Mouse (Mus musculus) limb, embryonic 15.5 days (tissue): ENCODE data around the gene Olfr850. TPM values are rescaled to one million over a fixed set of nuclear protein-coding genes. Genes with fewer than 3 reads are reported as not detected.

Experiments
- ATAC-seq: fragments of 200-750 bp; cut with Nextera tagmentation; 2 replicates; pipeline ENCODE4 v1.8.0; 2017; ENCODE audit warnings: low read depth, moderate TSS enrichment; ENCODE audit not compliant: insufficient number of reproducible peaks, low FRiP score, low TSS enrichment
- H3K27ac ChIP-seq: fragments of 300-500 bp; sonication (generic); 2 replicates; pipeline ENCODE4 v1.5.1; 2015; ENCODE audit warnings: moderate library complexity, mild to moderate bottlenecking, inconsistent platforms
- H3K27me3 ChIP-seq: fragments of 300-500 bp; sonication (generic); 2 replicates; pipeline ENCODE4 v1.6.1; 2015; ENCODE audit warnings: inconsistent platforms
- H3K36me3 ChIP-seq: fragments of 300-500 bp; sonication (generic); 2 replicates; pipeline ENCODE4 v1.6.1; 2015; ENCODE audit warnings: inconsistent platforms
- H3K4me1 ChIP-seq: fragments of 300-500 bp; sonication (generic); 2 replicates; pipeline ENCODE4 v1.6.1; 2015; ENCODE audit warnings: inconsistent platforms
- H3K4me2 ChIP-seq: fragments of 300-500 bp; sonication (generic); 2 replicates; pipeline ENCODE4 v1.6.1; 2015; ENCODE audit warnings: mild to moderate bottlenecking, inconsistent platforms
- H3K4me3 ChIP-seq: fragments of 300-500 bp; sonication (generic); 2 replicates; pipeline ENCODE4 v1.5.1; 2015; ENCODE audit warnings: mild to moderate bottlenecking, inconsistent platforms
- H3K9ac ChIP-seq: fragments of 300-500 bp; sonication (generic); 2 replicates; pipeline ENCODE4 v1.6.1; 2015; ENCODE audit warnings: inconsistent platforms
- H3K9me3 ChIP-seq: fragments of 300-500 bp; sonication (generic); 2 replicates; pipeline ENCODE4 v1.6.1; 2016; ENCODE audit warnings: inconsistent platforms
- WGBS: fragments of 180-500 bp; shearing (Covaris S2); methylation state at CpG from one replicate; pipeline ENCODE4 v1.1.7; 2015; 5-methylcytosine and 5-hydroxymethylcytosine counted together
- polyA plus RNA-seq: library from polyadenylated mRNA; unstranded; fragments of >200 nt; fragmentation: Nextera tagmentation; extraction: Ambion mirVana; gene quantifications from 2 replicates; pipeline ENCODE4 v1.2.1, GENCODE M21; 2015

Gene Olfr850
- polyA plus RNA-seq, result not detected in 2 replicates

GRCm38 (mm10) chr9:19478148-19478547, at the start of gene Olfr850:
Gene Olfr850, minus strand, starts transcription at chr9:19478248.
- Histone ChIP-seq H3K27ac (no peak within 1 kb of the TSS), H3K4me1 (no peaks in the 10 kb centered on the region), H3K4me2 (no peak within 1 kb of the TSS), H3K9me3 (no peaks in the 10 kb centered on the region), H3K9ac (no peak within 1 kb of the TSS), H3K36me3 (no peaks in the 10 kb centered on the region), H3K4me3 (no peak within 1 kb of the TSS), H3K27me3 (no peaks in the 10 kb centered on the region)
- no peak for ATAC-seq

GRCm38 (mm10) chr9:19492995-19493394, 14.9 kb upstream of the Olfr850 start, which contains the start of gene Olfr851:
Gene Olfr851, plus strand, starts transcription at chr9:19493295.
- Histone ChIP-seq H3K4me1 (no peaks in the 10 kb centered on the region), H3K9me3 (no peaks in the 10 kb centered on the region), H3K9ac (no peak within 1 kb of the TSS), H3K27me3 (no peaks in the 10 kb centered on the region), H3K4me2 (no peak within 1 kb of the TSS), H3K27ac (no peak within 1 kb of the TSS), H3K4me3 (no peak within 1 kb of the TSS), H3K36me3 (no peaks in the 10 kb centered on the region)
- no peak for ATAC-seq

GRCm38 (mm10) chr9:19439966-19440365, 38.1 kb downstream of the Olfr850 start, which contains the start of gene Olfr849:
Gene Olfr849, plus strand, starts transcription at chr9:19440266.
- no peak for ATAC-seq
- H3K9me3 ChIP-seq, result peaks cover 6% of the 10 kb centered on the region; the same call in 1 of the 2 replicates
- WGBS, result 81% methylated on average over 2 of the region's 2 CpGs

More at GRCm38 (mm10) chr9:19439966-19440365, 38.1 kb downstream of the Olfr850 start, which contains the start of gene Olfr849:
- Histone ChIP-seq H3K9ac (no peak within 1 kb of the TSS), H3K27me3 (no peaks in the 10 kb centered on the region), H3K36me3 (no peaks in the 10 kb centered on the region), H3K4me3 (no peak within 1 kb of the TSS), H3K4me1 (no peaks in the 10 kb centered on the region), H3K4me2 (no peak within 1 kb of the TSS), H3K27ac (no peak within 1 kb of the TSS)

Other genes with a start within 250 kb of the Olfr850 start
- gene Olfr843, start 226.3 kb downstream of the Olfr850 start, polyA plus RNA-seq, result not detected in 2 replicates
- not detected in 2 replicates for gene Olfr844, start 161.9 kb downstream of the Olfr850 start, polyA plus RNA-seq
- gene Olfr845, start 141.8 kb downstream of the Olfr850 start, polyA plus RNA-seq, result not detected in 2 replicates
- not detected in 2 replicates for gene Olfr846, start 114.2 kb downstream of the Olfr850 start, polyA plus RNA-seq
- gene Olfr847, start 99.6 kb downstream of the Olfr850 start, polyA plus RNA-seq, result not detected in 2 replicates
- not detected in 2 replicates for gene Olfr849, start 38.0 kb downstream of the Olfr850 start, polyA plus RNA-seq
- not detected in 2 replicates for gene Olfr851, start 15.0 kb upstream of the Olfr850 start, polyA plus RNA-seq
- not detected in 2 replicates for gene Olfr853, start 62.8 kb upstream of the Olfr850 start, polyA plus RNA-seq
- not detected in 2 replicates for gene Olfr854, start 89.1 kb upstream of the Olfr850 start, polyA plus RNA-seq
- gene Olfr855, start 104.4 kb upstream of the Olfr850 start, polyA plus RNA-seq, result not detected in 2 replicates
- 22.7 and 23.8 TPM in 2 replicates for gene Zfp317, start 143.9 kb upstream of the Olfr850 start, polyA plus RNA-seq
- gene Olfr857, start 231.2 kb upstream of the Olfr850 start, polyA plus RNA-seq, result not detected in 2 replicates